Mouse (Mus musculus) small intestine, adult 2 months (tissue): ENCODE results near the gene Tagap1. TPM values are rescaled to one million over a fixed set of nuclear protein-coding genes. Genes with fewer than 3 reads are reported as not detected.
A peak's percentile ranks its signal among the peaks of the same experiment; 100 is the strongest.
"Not testable (repeated sequence)": the region's sequence is repeated elsewhere in the genome, so short reads cannot be mapped to it uniquely, and the experiment has no call there.

Experiments used
- H3K27ac ChIP-seq: fragments of 200-500 bp; 2 replicates; pipeline ENCODE4 v1.5.1; 2012; ENCODE audit warnings: low read depth, low read length, control low read depth, inconsistent platforms; ENCODE audit not compliant: insufficient read depth
- H3K27me3 ChIP-seq: fragments of 200-500 bp; 2 replicates; pipeline ENCODE4 v1.6.1; 2012; ENCODE audit warnings: mild to moderate bottlenecking, moderate library complexity, low read length, inconsistent platforms; ENCODE audit not compliant: control insufficient read depth, insufficient read depth
- H3K36me3 ChIP-seq: fragments of 200-500 bp; 2 replicates; pipeline ENCODE4 v1.6.1; 2012; ENCODE audit warnings: mild to moderate bottlenecking, low read length, control low read depth, inconsistent platforms; ENCODE audit not compliant: control insufficient read depth, insufficient read depth
- H3K4me1 ChIP-seq: fragments of 200-500 bp; 2 replicates; pipeline ENCODE4 v1.6.1; 2012; ENCODE audit warnings: low read length, inconsistent platforms, mixed read lengths; ENCODE audit not compliant: control insufficient read depth, insufficient read depth, insufficient read length
- H3K4me3 ChIP-seq: fragments of 200-500 bp; 2 replicates; pipeline ENCODE4 v1.5.1; 2012; ENCODE audit warnings: low read depth, mild to moderate bottlenecking, control low read depth, inconsistent platforms, low read length, moderate library complexity
- WGBS: fragments of 180-500 bp; shearing (Covaris S2); methylation state at CpG from one replicate; pipeline ENCODE4 v1.1.7; 2018; 5-methylcytosine and 5-hydroxymethylcytosine counted together
- polyA plus RNA-seq: library from polyadenylated mRNA; depleted of rRNA; stranded (reverse); fragments of >200 nt; gene quantifications from 2 replicates; pipeline ENCODE4 v1.2.3, GENCODE M21; 2012

Tagap1 gene
- polyA plus RNA-seq, 1 experiment: 4.0 TPM

DNA sequence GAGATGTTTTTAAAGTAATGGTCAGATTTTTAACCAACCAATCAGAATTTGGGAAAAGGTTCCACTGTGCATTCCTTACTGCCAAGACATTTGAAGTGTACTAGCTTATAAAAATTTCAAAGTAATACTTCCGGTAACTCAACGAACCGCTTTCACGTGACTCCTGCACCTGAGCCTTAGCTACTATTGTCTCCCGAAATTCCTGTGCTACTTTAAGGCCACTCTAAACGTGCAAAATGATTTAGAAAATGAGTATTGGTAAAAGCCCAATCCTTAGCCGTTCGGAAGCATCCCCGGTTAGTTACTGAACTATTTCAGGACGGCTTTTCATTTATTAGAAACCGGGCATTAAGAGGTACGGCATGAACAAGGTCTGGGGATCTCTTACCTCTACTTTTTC is 607 bp downstream of the Tagap1 start:
- not testable (repeated sequence) for H3K4me3 ChIP-seq, H3K36me3 ChIP-seq, H3K4me1 ChIP-seq, H3K27ac ChIP-seq, H3K27me3 ChIP-seq
- WGBS: under 1% methylated on average over 12 of the region's 12 CpGs

DNA sequence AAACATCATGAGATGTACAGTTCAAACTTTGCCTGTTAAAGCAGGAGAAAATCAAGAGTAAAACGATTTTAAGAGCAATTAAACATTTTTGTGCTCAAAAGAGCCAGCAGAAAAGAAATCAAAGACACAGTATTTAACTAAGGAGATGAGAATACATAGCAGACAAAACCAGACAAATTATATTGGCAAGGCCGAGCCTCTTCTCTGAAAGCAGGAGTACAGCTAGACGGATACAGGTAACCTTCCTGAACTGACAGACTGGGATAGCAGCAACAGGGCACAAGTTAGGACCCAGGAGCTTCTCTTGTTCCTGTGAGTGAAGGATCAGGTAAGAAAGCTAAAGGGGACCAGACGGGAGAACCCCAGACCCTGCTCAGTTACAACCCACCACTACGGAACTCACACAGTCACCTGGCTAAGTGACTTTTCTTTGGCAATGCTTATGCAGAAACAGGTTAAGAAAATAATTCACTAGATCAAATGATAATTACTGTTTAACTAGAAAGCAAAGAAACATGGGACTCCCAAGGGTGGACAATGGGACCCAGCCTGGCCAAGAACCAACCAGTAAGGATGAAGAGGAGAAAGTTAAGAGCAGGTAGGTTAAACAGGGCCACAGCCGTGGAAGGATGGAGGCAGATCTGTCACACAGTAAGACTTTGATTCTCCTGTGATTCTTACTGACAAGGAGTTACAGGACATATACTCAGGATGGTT is 1.3 kb downstream of the Tagap1 start:
- not testable (repeated sequence) for H3K4me3 ChIP-seq, H3K27ac ChIP-seq, H3K36me3 ChIP-seq, H3K27me3 ChIP-seq, H3K4me1 ChIP-seq
- WGBS: 28% methylated on average over 5 of the region's 6 CpGs

DNA sequence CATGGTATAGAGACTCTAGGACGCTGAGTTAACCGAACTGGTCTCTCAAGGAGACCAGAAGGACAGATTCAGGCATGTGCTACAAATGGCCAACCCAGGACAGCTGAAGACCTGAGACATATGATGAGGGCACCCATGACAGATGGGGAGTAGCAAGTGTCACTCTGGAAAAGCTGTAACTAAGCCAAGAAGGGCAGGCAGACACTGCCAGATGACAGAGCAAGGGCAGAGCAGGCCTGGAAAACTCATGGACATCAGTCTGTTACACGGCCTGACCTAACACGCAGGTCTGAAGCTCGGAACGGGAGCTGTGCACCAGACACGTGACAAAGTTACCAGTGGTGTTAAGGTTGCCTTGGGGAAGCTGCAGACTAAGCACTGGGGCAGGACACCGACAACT is 2.1 kb downstream of the Tagap1 start:
- H3K27me3 ChIP-seq, H3K4me1 ChIP-seq, H3K27ac ChIP-seq, H3K4me3 ChIP-seq, H3K36me3 ChIP-seq: not testable (repeated sequence)
- WGBS: 65% methylated on average over 7 of the region's 8 CpGs

DNA sequence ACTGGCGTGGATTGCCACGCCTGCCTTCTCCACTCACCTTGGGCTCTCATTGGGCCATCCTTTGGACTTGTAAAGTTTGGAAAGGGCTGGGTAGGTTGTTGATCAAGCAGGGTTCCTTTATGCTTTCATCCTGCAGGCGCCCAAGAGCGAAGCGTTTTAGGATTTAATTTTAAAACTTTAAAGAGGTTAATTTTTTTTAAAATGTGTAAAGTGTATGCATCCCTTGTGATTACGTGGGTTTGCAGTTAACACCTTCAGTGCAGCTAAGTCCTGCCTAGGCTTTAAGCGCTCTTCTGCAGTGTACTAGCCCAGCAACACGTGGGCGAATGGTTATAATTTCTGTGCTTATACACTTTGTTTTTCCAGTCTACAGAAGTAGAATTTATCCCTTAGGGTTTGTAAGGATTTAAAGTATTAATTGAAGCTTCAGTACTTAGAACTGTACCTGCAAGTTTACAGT is 12.2 kb downstream of the Tagap1 start:
- Histone ChIP-seq H3K27ac (peak overlapping the region; percentile 48), H3K4me3 (peak overlapping the region; percentile 64)
- not testable (repeated sequence) for H3K4me1 ChIP-seq, H3K27me3 ChIP-seq, H3K36me3 ChIP-seq
- 3% methylated on average over 9 of the region's 9 CpGs for WGBS

DNA sequence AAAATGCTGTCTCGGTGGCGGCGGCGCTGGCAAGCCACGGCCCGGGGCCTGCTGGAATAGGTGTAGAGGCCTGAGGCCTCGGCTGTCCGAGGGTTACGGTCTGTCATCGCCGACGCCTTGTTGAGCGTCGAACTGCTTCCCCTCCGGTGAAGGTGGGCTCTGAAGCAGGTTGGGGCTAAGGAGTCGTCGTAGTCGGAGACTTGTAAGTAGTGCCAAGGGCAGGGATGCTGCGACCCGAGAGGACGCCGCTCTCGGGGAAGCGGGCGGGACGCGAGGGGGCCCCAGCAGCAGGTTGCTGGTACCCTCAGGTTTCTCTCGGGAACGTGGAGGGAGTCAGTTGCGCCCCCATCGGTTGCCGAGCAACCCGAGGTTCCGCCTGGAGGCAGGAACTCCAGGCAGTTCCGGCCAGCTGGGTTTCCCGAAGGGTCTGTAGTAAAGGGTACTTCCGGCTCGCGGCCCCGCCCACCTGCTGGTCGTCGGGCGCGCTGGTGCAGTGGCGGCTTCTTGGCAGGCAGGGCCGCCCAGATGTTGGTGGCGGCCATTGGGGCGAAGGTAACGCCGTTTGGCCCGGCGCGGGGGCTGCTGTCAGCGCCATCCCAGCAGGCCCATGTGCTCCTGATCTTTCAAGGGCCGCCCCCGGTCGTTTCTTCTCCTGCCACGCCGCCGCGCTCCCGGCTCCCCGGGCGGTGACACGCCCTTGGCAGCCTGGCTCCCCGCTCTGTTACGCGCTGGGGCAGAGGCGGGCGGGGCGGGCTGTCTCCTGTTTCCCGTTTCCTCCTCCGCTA is 12.8 kb downstream of the Tagap1 start, which contains the start of gene Rsph3b:
Rsph3b (minus strand) TSS at position 699 of the 785 bp plus-strand sequence.
- not testable (repeated sequence) for H3K36me3 ChIP-seq, H3K4me1 ChIP-seq, H3K27me3 ChIP-seq
- Histone ChIP-seq H3K27ac (peak within 1 kb of the TSS; percentile 48), H3K4me3 (peak within 1 kb of the TSS; percentile 64)
- WGBS: under 1% methylated on average over 73 of the region's 73 CpGs

DNA sequence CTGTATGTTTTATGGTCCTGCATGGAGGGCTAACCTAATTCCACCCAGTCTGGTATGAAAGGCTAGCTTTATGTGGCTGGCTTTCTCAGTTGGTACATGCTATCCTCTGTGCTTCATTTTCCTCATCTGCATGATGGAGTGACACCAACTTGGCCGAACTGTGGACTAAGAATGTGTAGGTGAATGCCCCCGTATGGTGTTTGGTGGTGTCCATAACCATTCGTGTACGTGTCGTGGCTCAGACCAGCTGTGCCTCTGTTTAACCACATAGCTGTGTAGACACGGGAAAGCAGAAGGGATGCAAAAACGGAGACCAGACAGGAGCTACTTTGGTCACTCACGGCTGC is 13.3 kb downstream of the Tagap1 start:
- not testable (repeated sequence) for H3K27ac ChIP-seq, H3K27me3 ChIP-seq, H3K36me3 ChIP-seq, H3K4me1 ChIP-seq
- WGBS: 0% methylated on average over 1 of the region's 8 CpGs
- H3K4me3 ChIP-seq: peak overlapping the region; percentile 64

DNA sequence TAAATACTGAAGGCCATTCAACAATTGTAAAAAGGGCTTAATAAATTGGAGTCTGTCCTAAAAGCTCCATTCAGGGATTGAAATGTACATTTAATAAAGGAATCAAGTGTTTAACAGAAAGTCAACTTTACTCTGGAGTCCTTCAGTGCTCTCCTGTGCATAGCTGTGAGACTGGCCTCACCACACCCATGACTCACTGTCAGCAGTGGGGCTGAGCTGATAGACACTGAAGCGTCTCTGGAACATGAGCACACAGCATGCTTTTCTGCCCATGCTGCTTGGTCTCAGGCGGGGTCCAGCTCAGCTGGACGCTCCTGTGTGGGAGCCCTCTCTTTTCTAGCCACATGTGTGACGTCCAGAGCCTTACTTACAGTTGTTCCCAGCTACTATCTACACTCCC is 18.4 kb downstream of the Tagap1 start:
- not testable (repeated sequence) for H3K4me3 ChIP-seq

DNA sequence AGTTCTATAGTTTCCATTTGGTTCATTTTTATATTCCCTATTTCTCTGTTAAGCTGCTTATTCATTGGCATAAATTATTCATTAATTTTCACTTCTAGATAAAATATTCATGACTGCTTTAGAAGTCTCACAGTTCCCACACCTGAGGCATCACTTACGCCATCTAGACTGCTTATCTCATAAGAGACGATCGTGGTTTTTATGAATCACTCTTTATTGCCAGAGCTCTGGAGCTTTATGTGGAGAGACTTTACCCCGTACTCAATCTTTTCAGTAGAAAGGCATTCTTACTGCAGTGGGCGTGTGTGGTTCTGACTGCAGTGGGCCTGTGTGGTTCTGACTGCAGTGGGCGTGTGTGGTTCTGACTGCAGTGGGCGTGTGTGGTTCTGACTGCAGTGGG is 29.3 kb downstream of the Tagap1 start:
- not testable (repeated sequence) for H3K4me1 ChIP-seq, H3K27ac ChIP-seq, H3K27me3 ChIP-seq, H3K4me3 ChIP-seq, H3K36me3 ChIP-seq
- WGBS: 53% methylated on average over 7 of the region's 7 CpGs

More for the DNA sequence above, 18.4 kb downstream of the Tagap1 start:
- not testable (repeated sequence) for H3K27ac ChIP-seq, H3K4me1 ChIP-seq, H3K27me3 ChIP-seq, H3K36me3 ChIP-seq
- WGBS: no CpG with 5 or more reads among the region's 4 CpGs

DNA sequence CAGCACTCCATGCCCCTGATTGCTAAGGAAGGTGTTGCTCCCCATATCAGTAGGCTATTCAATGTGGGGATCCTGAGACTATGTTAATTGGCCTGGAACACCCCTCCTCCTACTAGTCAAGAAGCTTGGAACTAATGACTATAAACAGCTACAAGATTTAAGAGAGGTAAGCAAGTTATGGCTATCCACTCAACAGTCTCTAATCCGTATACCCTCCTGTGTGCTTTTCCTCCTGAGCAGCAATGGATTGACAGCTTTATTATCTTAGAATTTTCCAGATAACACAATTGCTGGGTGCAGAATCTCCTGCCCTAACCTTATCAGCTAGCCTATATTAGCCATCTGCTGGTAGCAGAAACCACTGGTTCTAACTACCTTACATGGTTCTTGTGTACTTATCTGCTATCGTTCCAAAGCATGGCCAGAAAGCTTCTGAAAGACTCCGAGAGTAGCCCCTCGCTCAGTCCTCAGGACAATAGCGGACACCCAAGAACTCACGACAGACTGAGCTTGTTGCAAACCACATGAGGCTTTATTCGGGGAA is 40.5 kb downstream of the Tagap1 start:
- not testable (repeated sequence) for H3K4me1 ChIP-seq, H3K27me3 ChIP-seq, H3K36me3 ChIP-seq, H3K27ac ChIP-seq, H3K4me3 ChIP-seq
- 74% methylated on average over 7 of the region's 7 CpGs for WGBS

DNA sequence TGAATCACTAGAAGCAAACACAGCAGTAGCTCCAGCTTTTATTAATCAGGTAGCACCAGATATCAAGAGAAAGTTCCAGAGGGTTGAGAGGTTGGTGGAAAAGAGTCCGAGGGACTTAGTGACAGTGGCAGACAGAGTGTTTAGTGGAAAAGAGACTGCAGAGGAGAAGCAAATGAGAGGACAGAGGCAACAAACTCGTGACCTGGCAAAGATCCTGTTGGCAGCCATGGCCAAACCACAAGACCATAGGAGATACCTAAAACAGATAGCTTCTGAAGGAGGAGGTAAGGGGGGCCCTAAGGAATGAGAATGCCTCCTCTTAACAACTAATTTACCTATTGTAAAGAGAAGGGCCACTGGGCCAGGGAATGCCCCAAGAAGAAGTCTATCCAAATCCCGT is 41.6 kb downstream of the Tagap1 start:
- H3K27ac ChIP-seq, H3K4me3 ChIP-seq, H3K4me1 ChIP-seq, H3K36me3 ChIP-seq, H3K27me3 ChIP-seq: not testable (repeated sequence)
- 91% methylated on average over 3 of the region's 3 CpGs for WGBS

DNA sequence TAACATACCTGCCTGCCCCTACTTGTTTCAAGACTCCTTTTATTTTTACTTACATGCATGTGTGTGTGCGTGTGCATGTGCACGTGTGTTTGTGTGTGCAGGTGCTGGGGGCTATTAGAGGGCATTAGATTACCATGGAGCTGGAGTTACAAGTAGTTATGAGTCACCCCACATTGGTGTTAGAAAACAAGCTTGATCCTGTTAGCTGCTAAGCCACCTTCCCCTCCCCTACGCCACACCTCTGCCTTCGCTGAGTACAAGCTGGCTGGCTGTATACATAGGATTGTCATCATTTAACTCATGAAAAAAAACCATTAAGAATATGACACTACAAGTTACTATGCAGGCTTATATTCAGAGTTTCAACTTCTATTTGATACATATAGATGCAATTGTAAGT is 45.7 kb downstream of the Tagap1 start:
- H3K27me3 ChIP-seq, H3K36me3 ChIP-seq, H3K4me3 ChIP-seq, H3K27ac ChIP-seq, H3K4me1 ChIP-seq: not testable (repeated sequence)
- WGBS: 100% methylated on average over 3 of the region's 4 CpGs
